Mouse (Mus musculus): ENCODE data around the gene Carmil2.

- no peak for TF ChIP-seq CTCF (IDR thresholded peaks at IDR 0.05; ENCODE audit: low read depth, low read length)
- no peak for TF ChIP-seq POLR2A (IDR thresholded peaks at IDR 0.05; ENCODE audit: borderline replicate concordance, low read depth, low read length)
These were observed 1.4 kb downstream of the Carmil2 start for GRCm38 (mm10) chr8:105687512-105687911.
